24 mouse cellular contexts compared by ENCODE assay signal in the genomic region with DNA sequence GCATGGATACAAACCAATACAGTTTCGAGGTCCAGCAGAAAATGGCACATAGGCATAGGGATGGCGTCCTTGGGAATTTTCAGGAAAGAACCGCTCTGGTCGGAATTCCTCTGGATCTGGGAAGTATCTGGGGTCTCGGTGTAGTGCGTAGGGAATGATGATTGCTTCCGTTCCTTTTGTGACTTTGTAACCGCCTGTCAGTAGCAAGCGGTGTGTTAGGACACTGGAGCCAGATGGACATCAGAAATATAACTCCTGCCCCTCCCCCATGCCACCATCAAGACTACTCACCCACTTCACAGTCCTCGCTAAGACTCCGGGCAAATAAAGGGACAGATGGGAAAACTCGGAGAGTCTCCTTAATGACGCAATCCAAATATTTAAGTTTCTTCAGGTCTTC. TPM values are rescaled to one million over a fixed set of nuclear protein-coding genes. Genes with fewer than 3 reads are reported as not detected.
"Had no signal": no experiment of that assay in that cellular context is flagged by ENCODE, and none has a peak within 500 bp of the region (broad histone marks: within the 10 kb centered on the region; RNA-seq: fewer than 3 reads in every experiment).

A gene (minus strand): TSS at position 101 of the 400 bp plus-strand sequence.

- H3K4me1 ChIP-seq: liver, embryonic 13.5 days; lung, embryonic 15.5 days; midbrain, embryonic 10.5 days; midbrain, embryonic 12.5 days; neural tube, embryonic 13.5 days; neural tube, embryonic 15.5 days had no signal

- H3K36me3 ChIP-seq: liver, embryonic 13.5 days; lung, embryonic 15.5 days; midbrain, embryonic 10.5 days; midbrain, embryonic 12.5 days; neural tube, embryonic 13.5 days; neural tube, embryonic 15.5 days had no signal

- H3K27ac ChIP-seq: liver, embryonic 13.5 days; lung, embryonic 15.5 days; midbrain, embryonic 10.5 days; midbrain, embryonic 12.5 days; neural tube, embryonic 13.5 days; neural tube, embryonic 15.5 days had no signal

- ATAC-seq: lung, postnatal 0 days; midbrain, embryonic 16.5 days had no signal

- H3K9ac ChIP-seq: liver, embryonic 13.5 days; lung, embryonic 15.5 days; midbrain, embryonic 12.5 days; neural tube, embryonic 13.5 days; neural tube, embryonic 15.5 days had no signal

- H3K9me3 ChIP-seq: liver, embryonic 13.5 days; lung, embryonic 15.5 days; midbrain, embryonic 10.5 days; midbrain, embryonic 12.5 days; neural tube, embryonic 13.5 days; neural tube, embryonic 15.5 days had no signal

- DNase-seq: liver, embryonic 13.5 days; lung, adult 18-20 months; lung, postnatal 4 days; midbrain, embryonic 14.5 days; retina, postnatal 1 day; right cerebral cortex, adult 18-20 months; right cerebral cortex, postnatal 25 days; right cerebral cortex, postnatal 4 days; spleen, adult 18-20 months; thymus, adult 18-20 months; thymus, postnatal 14 days; thymus, postnatal 36 days had no signal

- H3K4me2 ChIP-seq: liver, embryonic 13.5 days; lung, embryonic 15.5 days; midbrain, embryonic 12.5 days; neural tube, embryonic 13.5 days; neural tube, embryonic 15.5 days had no signal

- H3K27me3 ChIP-seq: liver, embryonic 13.5 days; lung, embryonic 15.5 days; midbrain, embryonic 12.5 days; neural tube, embryonic 13.5 days; neural tube, embryonic 15.5 days had no signal

- H3K4me3 ChIP-seq: liver, embryonic 13.5 days; lung, embryonic 15.5 days; midbrain, embryonic 10.5 days; midbrain, embryonic 12.5 days; myocyte; neural tube, embryonic 13.5 days; neural tube, embryonic 15.5 days had no signal

RNA-seq across cellular contexts. Expression of the gene that starts here (rescaled TPM):
- polyA plus RNA-seq: lung, embryonic 15.5 days; midbrain, embryonic 12.5 days; midbrain, embryonic 14.5 days; midbrain, embryonic 16.5 days; myocyte; neural tube, embryonic 11.5 days; neural tube, embryonic 13.5 days; neural tube, embryonic 15.5 days; small intestine, adult 2 months; stomach, embryonic 14.5 days; thymus, postnatal 0 days had no signal
